Mouse (Mus musculus): ENCODE results near the gene Cubn. TPM values are rescaled to one million over a fixed set of nuclear protein-coding genes. Genes with fewer than 3 reads are reported as not detected.

Gene Cubn
- polyA plus RNA-seq, 1 experiment from 2014 or later = 0.27 TPM

DNA sequence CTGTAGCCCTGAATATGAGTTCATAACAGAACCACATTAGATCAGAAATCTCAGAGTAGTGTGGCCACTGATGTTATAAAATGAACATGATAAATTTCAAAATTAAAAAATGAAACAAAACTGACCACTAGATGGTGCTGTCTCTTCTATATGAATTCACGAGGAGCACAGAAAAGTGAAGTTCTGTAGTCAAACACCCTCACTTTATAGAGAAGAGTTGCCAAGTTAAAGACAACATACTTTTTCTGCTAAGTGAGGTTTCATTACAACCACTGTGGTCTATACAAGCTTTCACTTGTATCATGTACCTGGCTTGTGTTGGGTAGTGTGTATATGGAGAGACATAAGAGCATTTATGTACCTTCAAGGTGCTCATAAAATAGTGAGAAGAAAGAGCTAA lies 201.0 kb downstream of the Cubn start:
- Histone ChIP-seq H3K4me1 (no peaks in the 10 kb centered on the region), H3K27me3 (no peaks in the 10 kb centered on the region), H3K4me2 (no peak overlapping the region), H3K4me3 (replicated peaks) (no peak overlapping the region), H3K36me3 (replicated peaks) (no peaks in the 10 kb centered on the region), H3K9ac (no peak overlapping the region), H3K9me3 (no peaks in the 10 kb centered on the region), H3K27ac (no peak overlapping the region)
- 4% methylated on average over 1 of the region's 1 CpGs for WGBS
- no peak; the same call in 1 of the 2 replicates for ATAC-seq (ENCODE audit: low FRiP score)

DNA sequence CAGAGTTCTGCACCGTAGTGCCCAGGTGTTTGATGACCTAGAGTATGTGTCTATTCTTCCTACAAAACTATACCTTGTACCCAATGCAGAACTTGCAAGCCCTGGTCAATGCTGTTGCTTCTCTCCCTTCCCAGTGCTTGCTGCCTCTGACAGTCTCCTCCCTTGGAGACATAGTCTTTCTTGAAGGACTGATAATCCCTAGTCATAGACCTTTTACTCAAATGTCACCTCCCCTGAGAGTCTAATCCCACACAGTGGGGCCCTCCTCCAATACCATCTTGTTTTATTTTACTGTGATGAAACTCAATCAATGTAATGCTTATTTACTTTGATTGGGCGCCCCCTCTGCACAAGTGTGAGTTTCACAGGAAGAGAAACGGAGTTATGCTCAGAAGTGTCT lies 201.5 kb downstream of the Cubn start:
- Histone ChIP-seq H3K36me3 (replicated peaks) (no peaks in the 10 kb centered on the region), H3K9me3 (no peaks in the 10 kb centered on the region), H3K4me1 (no peaks in the 10 kb centered on the region), H3K27ac (no peak overlapping the region), H3K4me2 (no peak overlapping the region), H3K9ac (no peak overlapping the region), H3K27me3 (no peaks in the 10 kb centered on the region), H3K4me3 (replicated peaks) (no peak overlapping the region)
- 82% methylated on average over 3 of the region's 3 CpGs for WGBS
- no peak for ATAC-seq (ENCODE audit: low FRiP score)

DNA sequence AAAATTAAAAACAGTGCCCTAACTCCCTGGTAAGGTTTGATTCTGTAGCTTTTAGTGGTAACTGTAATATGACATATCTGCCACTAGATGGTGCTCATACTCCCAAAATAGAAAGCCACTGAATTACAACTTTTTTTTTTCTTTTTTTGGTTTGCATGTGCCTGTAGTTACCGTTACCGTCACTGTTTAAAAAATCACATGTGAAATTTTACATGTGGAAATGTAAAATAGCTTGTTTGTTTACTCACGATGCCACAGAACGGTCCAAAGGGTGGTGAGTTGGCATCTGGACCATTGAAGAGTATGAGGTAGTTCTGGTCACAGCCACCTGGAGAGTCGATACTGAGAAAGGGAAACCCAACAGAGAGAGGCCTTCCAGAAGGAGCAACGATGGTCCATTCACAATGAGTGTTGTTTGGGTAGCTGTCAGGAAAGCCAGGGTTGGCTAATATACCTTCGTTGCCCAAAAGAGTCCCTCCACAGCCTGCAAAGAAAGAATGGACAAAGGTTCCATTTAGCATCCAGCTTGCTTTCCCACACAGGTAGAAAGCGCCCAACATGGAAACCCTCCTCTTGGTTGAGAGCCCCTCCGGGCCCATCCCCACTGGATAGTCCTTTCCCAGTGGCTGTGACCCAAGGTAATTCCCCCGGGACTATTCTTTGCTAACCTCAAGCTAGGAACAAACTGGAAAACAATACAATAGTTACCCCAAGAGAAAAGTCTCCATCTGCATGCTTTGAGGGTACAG lies 213.3 kb downstream of the Cubn start:
- ATAC-seq (ENCODE audit: low FRiP score) = peak; percentile 40; the same call in 1 of the 2 replicates
- H3K27ac ChIP-seq = no peak overlapping the region
- 61% methylated on average over 10 of the region's 10 CpGs for WGBS
- no peaks in the 10 kb centered on the region for H3K36me3 ChIP-seq (replicated peaks)
- H3K4me2 ChIP-seq = no peak overlapping the region
- no peaks in the 10 kb centered on the region for H3K4me1 ChIP-seq
- no peaks in the 10 kb centered on the region for H3K9me3 ChIP-seq
- no peaks in the 10 kb centered on the region for H3K27me3 ChIP-seq
- no peak overlapping the region for H3K9ac ChIP-seq
- H3K4me3 ChIP-seq (replicated peaks) = no peak overlapping the region

DNA sequence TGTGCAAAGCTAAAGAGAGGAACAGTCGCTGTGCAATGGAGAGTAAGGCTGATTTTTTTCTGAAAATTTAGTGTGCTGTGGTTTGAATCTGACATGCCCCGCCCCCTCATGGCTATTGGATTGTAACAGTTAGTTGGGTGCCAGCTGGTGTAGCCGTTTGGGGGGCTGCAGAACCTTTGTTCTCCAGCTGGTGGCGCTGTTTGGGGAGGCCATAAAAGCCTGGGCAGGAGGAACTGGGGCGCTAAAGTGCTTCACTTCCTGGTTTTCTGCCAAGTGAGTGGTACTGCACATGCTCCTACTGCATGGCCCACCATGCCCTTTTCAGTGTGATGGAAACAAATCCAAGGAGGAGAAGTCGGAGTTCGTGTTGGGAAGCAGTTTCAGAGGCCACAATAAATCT lies 215.7 kb downstream of the Cubn start:
- H3K9ac ChIP-seq = no peak overlapping the region
- no peaks in the 10 kb centered on the region for H3K36me3 ChIP-seq (replicated peaks)
- no peak overlapping the region for H3K27ac ChIP-seq
- peaks cover 1% of the 10 kb centered on the region for H3K4me1 ChIP-seq
- no peak for ATAC-seq (ENCODE audit: low FRiP score)
- no peak overlapping the region for H3K4me3 ChIP-seq (replicated peaks)
- H3K9me3 ChIP-seq = no peaks in the 10 kb centered on the region
- H3K4me2 ChIP-seq = no peak overlapping the region
- H3K27me3 ChIP-seq = no peaks in the 10 kb centered on the region
- 57% methylated on average over 7 of the region's 7 CpGs for WGBS

DNA sequence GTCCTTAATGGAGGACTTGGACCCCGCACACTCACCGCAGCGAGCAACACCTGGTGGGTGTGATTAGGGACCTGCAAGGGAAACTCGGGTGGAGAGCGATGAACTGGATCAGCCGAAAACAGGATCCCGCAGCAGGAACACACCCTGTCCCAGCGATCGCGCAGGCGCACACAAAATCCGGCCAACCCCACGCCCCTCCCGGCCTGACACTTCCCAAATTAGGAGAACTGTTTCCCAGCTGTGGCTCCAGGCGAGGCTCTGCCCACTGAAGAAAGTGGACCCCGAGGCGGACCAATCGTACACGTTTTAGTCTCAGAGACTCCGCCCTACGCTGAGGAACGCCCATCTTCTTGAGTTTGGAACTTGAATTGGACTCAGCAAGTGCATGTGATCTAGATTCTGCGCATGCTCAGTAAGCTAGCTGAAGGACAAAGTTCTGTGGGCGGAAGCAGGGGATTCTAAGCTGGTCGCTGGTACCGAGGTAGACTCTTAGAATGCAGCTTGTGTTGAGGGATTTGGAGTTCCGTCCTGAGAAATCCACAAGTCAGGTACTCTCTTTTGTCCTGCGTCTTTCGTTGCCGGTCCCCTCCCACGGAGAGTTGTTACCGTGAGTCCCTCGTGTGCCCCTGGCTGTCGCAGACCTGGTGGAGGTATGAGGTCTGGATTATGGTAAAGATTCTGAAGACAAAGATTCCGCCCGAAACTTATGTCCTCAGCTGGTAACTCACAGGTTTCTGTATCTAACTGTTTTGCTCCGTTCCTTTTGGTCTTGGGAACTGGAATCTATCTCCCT lies 220.3 kb downstream of the Cubn start, which contains the start of gene Rsu1:
Rsu1 (minus strand) TSS at position 251 of the 793 bp plus-strand sequence.
- Histone ChIP-seq H3K27ac (no peak within 1 kb of the TSS), H3K9ac (peak within 1 kb of the TSS; percentile 62), H3K27me3 (no peaks in the 10 kb centered on the region), H3K4me2 (peak within 1 kb of the TSS; percentile 69), H3K4me1 (peaks cover 6% of the 10 kb centered on the region), H3K36me3 (replicated peaks) (no peaks in the 10 kb centered on the region), H3K9me3 (no peaks in the 10 kb centered on the region), H3K4me3 (replicated peaks) (peak within 1 kb of the TSS; percentile 55)
- ATAC-seq (ENCODE audit: low FRiP score) = peak; percentile 99
- under 1% methylated on average over 37 of the region's 37 CpGs for WGBS

DNA sequence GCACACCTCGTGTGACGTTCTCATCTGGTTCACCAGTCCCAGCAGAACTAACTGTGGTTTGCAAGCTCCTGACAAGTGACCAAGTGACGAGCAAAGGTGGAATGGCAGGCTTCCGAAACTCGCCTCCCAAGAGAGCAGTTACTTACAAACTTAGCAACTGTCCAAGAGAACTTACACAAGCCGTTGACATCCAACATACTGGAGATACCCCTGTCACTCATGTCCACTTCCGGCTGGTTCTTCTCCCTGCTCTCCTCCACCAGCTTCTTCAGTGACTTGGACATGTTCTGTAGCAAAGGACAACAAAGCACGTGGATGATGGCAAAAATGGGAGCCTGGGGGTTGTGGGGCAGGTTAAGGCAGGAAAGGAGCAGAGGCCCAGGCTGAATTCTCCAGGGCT lies 220.9 kb downstream of the Cubn start:
- Histone ChIP-seq H3K9ac (peak overlapping the region; percentile 62), H3K4me2 (peak overlapping the region; percentile 69), H3K36me3 (replicated peaks) (no peaks in the 10 kb centered on the region), H3K27me3 (no peaks in the 10 kb centered on the region), H3K27ac (no peak overlapping the region), H3K9me3 (no peaks in the 10 kb centered on the region), H3K4me1 (peaks cover 6% of the 10 kb centered on the region), H3K4me3 (replicated peaks) (peak overlapping the region; percentile 55)
- no peak; the same call in 1 of the 2 replicates for ATAC-seq (ENCODE audit: low FRiP score)
- 63% methylated on average over 8 of the region's 8 CpGs for WGBS

DNA sequence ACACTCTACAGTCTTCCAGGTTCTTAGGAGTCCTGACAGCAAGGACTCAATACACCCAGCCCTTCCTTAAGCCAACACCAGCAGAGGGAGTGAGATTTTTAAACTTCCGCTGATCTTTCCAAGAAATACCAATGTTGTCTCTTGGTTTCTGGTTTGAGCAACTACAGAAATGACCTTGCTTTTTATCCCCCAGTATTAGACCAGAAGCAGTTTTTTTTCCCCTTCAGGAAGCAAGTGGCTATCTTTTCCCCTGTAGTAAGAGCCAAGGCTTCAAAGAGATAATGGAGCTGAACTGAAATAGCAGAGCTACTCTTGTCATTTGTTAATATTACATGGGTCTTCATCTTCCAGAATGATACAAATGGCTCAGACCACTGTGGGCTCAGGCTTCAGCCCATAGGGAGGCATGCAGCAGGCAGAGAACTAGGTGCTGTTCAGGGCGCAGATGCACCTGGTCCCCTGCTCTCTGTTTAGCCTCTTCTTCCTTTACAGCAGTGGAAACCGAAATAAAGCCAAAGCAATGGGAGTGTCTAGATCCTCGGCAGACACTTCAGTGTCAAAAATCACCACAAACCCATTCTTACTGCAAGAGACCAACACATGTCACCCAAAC lies 222.8 kb downstream of the Cubn start:
- no peak overlapping the region for H3K4me3 ChIP-seq (replicated peaks)
- no peaks in the 10 kb centered on the region for H3K27me3 ChIP-seq
- H3K36me3 ChIP-seq (replicated peaks) = no peaks in the 10 kb centered on the region
- 92% methylated on average over 4 of the region's 4 CpGs for WGBS
- H3K27ac ChIP-seq = no peak overlapping the region
- no peak overlapping the region for H3K4me2 ChIP-seq
- H3K9ac ChIP-seq = no peak overlapping the region
- no peaks in the 10 kb centered on the region for H3K9me3 ChIP-seq
- no peak for ATAC-seq (ENCODE audit: low FRiP score)
- peaks cover 6% of the 10 kb centered on the region for H3K4me1 ChIP-seq

DNA sequence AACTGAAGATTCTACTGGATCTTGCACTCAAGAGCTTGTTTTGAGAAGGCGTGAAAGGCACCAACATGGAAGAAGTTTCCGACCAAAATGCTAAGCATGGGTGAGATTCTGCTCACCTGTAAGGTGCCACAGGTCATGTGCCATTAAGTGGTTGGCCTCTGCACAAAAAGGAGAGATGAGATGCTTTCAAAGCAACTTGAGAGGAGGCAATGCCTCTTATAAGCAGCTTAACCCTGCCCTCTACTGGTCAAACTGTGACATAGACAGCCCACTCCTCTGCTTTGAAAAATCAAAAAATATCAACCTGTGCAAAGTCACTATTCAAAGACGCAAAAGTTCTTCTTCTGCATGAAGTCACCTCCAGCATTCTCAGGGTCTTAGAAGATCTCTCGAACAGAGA lies 226.7 kb downstream of the Cubn start:
- peak; percentile 72 for ATAC-seq (ENCODE audit: low FRiP score)
- Histone ChIP-seq H3K27ac (no peak overlapping the region), H3K4me3 (replicated peaks) (no peak overlapping the region), H3K27me3 (no peaks in the 10 kb centered on the region), H3K9me3 (no peaks in the 10 kb centered on the region), H3K36me3 (replicated peaks) (no peaks in the 10 kb centered on the region), H3K4me2 (no peak overlapping the region), H3K4me1 (no peaks in the 10 kb centered on the region), H3K9ac (no peak overlapping the region)
- WGBS = 44% methylated on average over 4 of the region's 4 CpGs

DNA sequence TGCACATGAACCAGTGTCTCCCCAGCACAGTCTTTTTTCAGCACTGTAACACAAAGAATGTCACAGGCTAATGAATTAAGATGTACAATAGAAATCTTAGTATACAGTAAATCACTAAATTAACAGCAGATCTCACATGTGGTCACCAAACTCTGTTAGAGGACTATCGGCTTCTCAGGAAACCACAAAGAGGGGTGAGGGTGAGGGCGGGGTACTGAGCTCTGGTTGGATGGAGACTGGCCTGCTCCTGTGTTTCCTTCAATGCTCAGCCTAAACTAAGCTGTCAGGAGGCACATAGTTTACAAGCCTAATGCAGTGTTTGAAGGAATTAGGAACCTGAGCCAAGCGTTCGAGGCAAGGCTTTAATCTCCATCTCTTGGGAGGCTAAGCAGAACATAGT lies 228.5 kb downstream of the Cubn start:
- 81% methylated on average over 4 of the region's 4 CpGs for WGBS
- H3K4me3 ChIP-seq (replicated peaks) = no peak overlapping the region
- no peak overlapping the region for H3K4me2 ChIP-seq
- H3K4me1 ChIP-seq = no peaks in the 10 kb centered on the region
- no peak overlapping the region for H3K27ac ChIP-seq
- ATAC-seq (ENCODE audit: low FRiP score) = no peak
- H3K9me3 ChIP-seq = no peaks in the 10 kb centered on the region
- no peaks in the 10 kb centered on the region for H3K36me3 ChIP-seq (replicated peaks)
- no peaks in the 10 kb centered on the region for H3K27me3 ChIP-seq
- no peak overlapping the region for H3K9ac ChIP-seq

DNA sequence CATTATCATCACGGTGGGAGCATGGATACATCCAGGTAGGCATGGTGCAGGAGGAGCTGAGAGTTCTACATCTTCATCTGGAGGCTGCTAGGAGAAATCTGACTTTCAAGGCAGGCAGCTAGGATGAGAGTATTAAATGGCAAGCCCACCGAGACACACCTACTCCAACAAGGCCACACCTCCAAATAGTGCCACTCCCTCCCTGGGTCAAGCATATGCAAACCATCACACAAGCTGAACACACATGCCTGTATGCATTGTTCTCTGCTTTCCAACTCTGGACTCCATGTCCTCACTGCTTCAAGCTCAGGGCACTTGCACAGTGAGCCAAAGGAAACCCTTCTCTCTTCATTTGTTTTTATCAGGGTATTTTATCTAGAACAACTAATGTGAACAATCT lies 233.0 kb downstream of the Cubn start:
- no peak for ATAC-seq (ENCODE audit: low FRiP score)
- no peak overlapping the region for H3K4me3 ChIP-seq (replicated peaks)
- H3K36me3 ChIP-seq (replicated peaks) = no peaks in the 10 kb centered on the region
- no peak overlapping the region for H3K27ac ChIP-seq
- H3K27me3 ChIP-seq = no peaks in the 10 kb centered on the region
- WGBS = 87% methylated on average over 2 of the region's 2 CpGs
- H3K4me1 ChIP-seq = no peaks in the 10 kb centered on the region
- no peak overlapping the region for H3K9ac ChIP-seq
- no peaks in the 10 kb centered on the region for H3K9me3 ChIP-seq
- H3K4me2 ChIP-seq = no peak overlapping the region

DNA sequence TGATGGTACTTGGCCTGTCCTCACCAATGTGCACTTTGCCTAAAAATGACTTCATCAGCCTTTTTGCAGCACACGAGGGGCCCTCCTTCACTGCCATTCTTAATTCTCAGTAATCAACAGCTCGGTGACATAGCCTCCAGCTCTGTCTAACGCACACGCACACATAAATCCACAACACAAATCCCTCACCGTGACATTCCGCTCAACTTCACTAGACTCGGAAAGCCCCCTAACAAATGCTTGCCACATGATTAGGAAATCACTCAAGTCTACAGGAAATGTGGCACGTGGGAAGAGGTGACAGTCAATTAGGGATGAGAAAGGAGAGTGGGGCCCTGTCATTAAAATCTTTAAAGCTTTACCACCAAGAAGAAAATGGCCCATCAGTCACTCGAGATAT lies 250.9 kb downstream of the Cubn start:
- Histone ChIP-seq H3K9me3 (no peaks in the 10 kb centered on the region), H3K4me2 (no peak overlapping the region), H3K36me3 (replicated peaks) (no peaks in the 10 kb centered on the region), H3K4me3 (replicated peaks) (no peak overlapping the region), H3K4me1 (no peaks in the 10 kb centered on the region), H3K27me3 (no peaks in the 10 kb centered on the region), H3K27ac (no peak overlapping the region), H3K9ac (no peak overlapping the region)
- no peak; the same call in 1 of the 2 replicates for ATAC-seq (ENCODE audit: low FRiP score)
- 50% methylated on average over 9 of the region's 9 CpGs for WGBS

DNA sequence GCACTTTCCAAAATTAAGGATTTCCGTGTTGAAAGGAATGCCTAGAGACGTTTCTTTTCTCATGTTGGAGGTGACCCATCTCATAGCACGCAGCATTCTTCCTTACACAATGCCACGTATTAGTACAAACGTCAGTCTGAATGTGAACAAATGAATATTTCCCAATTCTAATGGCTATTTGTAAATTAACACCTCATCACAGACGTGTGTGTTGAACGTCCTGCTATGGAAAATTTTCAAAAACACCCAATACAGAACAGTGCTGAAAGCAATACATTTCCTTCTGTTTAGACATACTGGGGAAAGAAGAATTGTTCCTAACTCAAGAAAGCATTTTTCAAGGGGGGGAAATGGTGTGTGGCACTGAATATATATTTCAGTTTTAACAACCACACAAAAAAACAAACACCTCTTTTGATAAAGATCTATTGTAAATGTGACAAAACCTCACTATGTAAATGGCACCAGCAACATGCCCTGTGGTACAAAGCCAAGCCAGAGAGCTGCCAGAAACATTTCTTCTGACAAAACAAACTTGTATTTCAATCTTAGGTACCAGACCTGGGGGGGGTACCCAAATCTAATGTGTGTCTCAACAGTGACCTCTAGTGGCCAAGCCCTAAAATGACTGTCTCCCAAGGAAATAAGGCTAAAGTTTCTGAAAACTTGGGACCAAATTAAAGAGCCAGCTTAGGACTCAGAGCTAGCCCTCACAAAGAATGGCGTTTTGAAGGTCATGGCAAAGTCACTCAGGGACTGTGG lies 254.3 kb downstream of the Cubn start:
- Histone ChIP-seq H3K27ac (no peak overlapping the region), H3K4me1 (0 out of 2 replicates have a peak, but pooled peaks cover 3% of the 10 kb centered on the region), H3K4me3 (replicated peaks) (no peak overlapping the region), H3K36me3 (replicated peaks) (no peaks in the 10 kb centered on the region), H3K9me3 (no peaks in the 10 kb centered on the region), H3K4me2 (no peak overlapping the region), H3K9ac (no peak overlapping the region), H3K27me3 (no peaks in the 10 kb centered on the region)
- ATAC-seq (ENCODE audit: low FRiP score) = 0 out of 2 replicates have a peak, but pooled peaks have one; percentile 31
- WGBS = 72% methylated on average over 8 of the region's 8 CpGs

All from forebrain, embryonic 12.5 days (tissue).